Mouse (Mus musculus) cerebellum, adult 11 months (tissue): ENCODE measurements at regions not wholly inside any gene's neighbourhood (a gene's known extent, or its start where the extent isn't known, plus 50 kb on each side); places are given as distances from the start of the nearest gene placed in this dataset.

Source experiments
- DNase-seq: peaks from one replicate; pipeline ENCODE4 v3.0.0; 2022

- DNase-seq: no peak
Measured at GRCm38 (mm10) chr2:138123331-138123730, 133.0 kb upstream of the Btbd3 start.

- no peak for DNase-seq
Measured at GRCm38 (mm10) chr2:138120868-138121267, 135.5 kb upstream of the Btbd3 start.

- DNase-seq: no peak
Measured at GRCm38 (mm10) chr2:138120131-138120530, 136.2 kb upstream of the Btbd3 start.

- no peak for DNase-seq
Measured at GRCm38 (mm10) chr2:138099777-138100176, 156.6 kb upstream of the Btbd3 start.

- DNase-seq: peak; percentile 7
Measured at GRCm38 (mm10) chr2:138085390-138085789, 171.0 kb upstream of the Btbd3 start.

- no peak for DNase-seq
Measured at GRCm38 (mm10) chr2:138084564-138085283, 171.6 kb upstream of the Btbd3 start.

GRCm38 (mm10) chr2:138074020-138074613, 182.2 kb upstream of the Btbd3 start:
- no peak for DNase-seq

- DNase-seq: no peak
Measured at GRCm38 (mm10) chr2:138072165-138072728, 184.1 kb upstream of the Btbd3 start.

GRCm38 (mm10) chr2:138053081-138053480, 203.3 kb upstream of the Btbd3 start:
- DNase-seq: no peak

GRCm38 (mm10) chr2:138048341-138048740, 208.0 kb upstream of the Btbd3 start:
- no peak for DNase-seq

GRCm38 (mm10) chr2:138047781-138048201, 208.6 kb upstream of the Btbd3 start:
- DNase-seq: peak; percentile 99

- DNase-seq: no peak
Measured at GRCm38 (mm10) chr2:138047361-138047760, 209.0 kb upstream of the Btbd3 start.

GRCm38 (mm10) chr2:138046918-138047317, 209.4 kb upstream of the Btbd3 start:
- no peak for DNase-seq

- DNase-seq: no peak
Measured at GRCm38 (mm10) chr2:138045933-138046642, 210.3 kb upstream of the Btbd3 start.

- no peak for DNase-seq
Measured at GRCm38 (mm10) chr2:138040706-138041105, 215.7 kb upstream of the Btbd3 start.

GRCm38 (mm10) chr2:138040302-138040701, 216.1 kb upstream of the Btbd3 start:
- DNase-seq: no peak

- DNase-seq: no peak
Measured at GRCm38 (mm10) chr2:138034123-138034736, 222.1 kb upstream of the Btbd3 start.

- peak; percentile 83 for DNase-seq
Measured at GRCm38 (mm10) chr2:138033379-138034122, 222.8 kb upstream of the Btbd3 start.

GRCm38 (mm10) chr2:138027411-138027810, 229.0 kb upstream of the Btbd3 start:
- no peak for DNase-seq

GRCm38 (mm10) chr2:138023558-138023957, 232.8 kb upstream of the Btbd3 start:
- peak; percentile 27 for DNase-seq

GRCm38 (mm10) chr2:137981766-137982165, 274.6 kb upstream of the Btbd3 start:
- no peak for DNase-seq

- peak; percentile 8 for DNase-seq
Measured at GRCm38 (mm10) chr2:137977767-137978166, 278.6 kb upstream of the Btbd3 start.
